Mouse (Mus musculus) T-cell, adult 2 months (primary cell): Measurements from ENCODE around the gene Nfe2l1.
A peak's percentile ranks its signal among the peaks of the same experiment; 100 is the strongest.
"Not testable (repeated sequence)": the region's sequence is repeated elsewhere in the genome, so short reads cannot be mapped to it uniquely, and the experiment has no call there.

ENCODE experiments used
- DNase-seq: peaks from one replicate; pipeline ENCODE4 v3.0.0; 2022; ENCODE audit warnings: low spot score

Nfe2l1 gene

GRCm38 (mm10) chr11:96778061-96778627, 51.6 kb downstream of the Nfe2l1 start:
- not testable (repeated sequence) for DNase-seq

- peak; percentile 92 for DNase-seq
Measured at GRCm38 (mm10) chr11:96776968-96777962, 52.5 kb downstream of the Nfe2l1 start, which contains the start of gene Snx11. Snx11 (minus strand) TSS chr11:96777559.

GRCm38 (mm10) chr11:96776068-96776467, 53.7 kb downstream of the Nfe2l1 start:
- DNase-seq: no peak

GRCm38 (mm10) chr11:96775665-96776064, 54.1 kb downstream of the Nfe2l1 start:
- no peak for DNase-seq

- no peak for DNase-seq
Measured at GRCm38 (mm10) chr11:96775063-96775462, 54.7 kb downstream of the Nfe2l1 start.

- no peak for DNase-seq
Measured at GRCm38 (mm10) chr11:96774536-96774935, 55.2 kb downstream of the Nfe2l1 start.

GRCm38 (mm10) chr11:96772413-96772812, 57.4 kb downstream of the Nfe2l1 start:
- DNase-seq: no peak

- DNase-seq: no peak
Measured at GRCm38 (mm10) chr11:96771274-96771975, 58.3 kb downstream of the Nfe2l1 start.

- no peak for DNase-seq
Measured at GRCm38 (mm10) chr11:96768240-96768639, 61.5 kb downstream of the Nfe2l1 start.
